18 mouse cellular contexts compared by ENCODE assay signal in the genomic region with DNA sequence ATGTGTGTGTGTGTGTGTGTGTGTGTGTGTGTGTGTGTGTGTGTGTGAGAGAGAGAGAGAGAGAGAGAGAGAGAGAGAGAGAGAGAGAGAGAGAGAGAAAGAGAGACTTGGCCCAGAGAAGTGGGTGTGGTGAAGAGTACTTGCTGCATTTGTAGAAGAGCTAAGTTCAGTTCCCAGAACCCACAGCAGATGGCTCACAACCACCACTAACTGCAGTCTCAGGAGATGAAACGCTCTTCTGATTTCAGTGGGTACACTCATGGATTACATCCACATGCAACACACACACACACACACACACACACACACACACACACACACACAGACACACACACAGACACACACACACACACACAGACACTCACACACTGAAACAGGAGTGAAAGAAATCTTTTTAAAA. TPM values are rescaled to one million over a fixed set of nuclear protein-coding genes. Genes with fewer than 3 reads are reported as not detected.
DNase-seq lines count a peak whose midpoint lies in the region; ATAC-seq and TF ChIP-seq lines count a peak whose summit lies in the region.
"Not testable (repeated sequence)": the region's sequence is repeated elsewhere in the genome, so short reads cannot be mapped to it uniquely, and the experiment has no call there.
"Had no signal": no experiment of that assay in that cellular context is flagged by ENCODE, and none has a peak within 500 bp of the region (broad histone marks: within the 10 kb centered on the region; RNA-seq: fewer than 3 reads in every experiment).

No protein-coding gene starts in this region.

- dilution Hi-C loops in CH12.LX (cut with MboI; ENCODE audit: extremely low pct_ligation_motif_present, extremely low pct_unique_long_range_greater_than_20kb, low sequenced_read_pairs), result not testable (repeated sequence)

- TF ChIP-seq POLR2A in CH12.LX (IDR thresholded peaks at IDR 0.05; ENCODE audit: low read depth, low read length), result not testable (repeated sequence)

- intact Hi-C loops in left cerebral cortex, postnatal 4 days (cut with DNase I), result loop anchor here (5.0 kb wide), 1 partner anchor 1282 kb away; no protein-coding TSS in a partner anchor

- TF ChIP-seq RAD21 in CH12.LX (IDR thresholded peaks at IDR 0.05; ENCODE audit: low read depth, low read length), result peak; percentile 54

- not testable (repeated sequence) for H3K4me1 ChIP-seq in CH12.LX (ENCODE audit: control insufficient read depth in 1 of 2, insufficient read depth in 2 of 2); forebrain, postnatal 0 days (ENCODE audit: insufficient read depth); intestine, postnatal 0 days (replicated peaks; ENCODE audit: control insufficient read depth, insufficient read depth, low read length); stomach, postnatal 0 days (replicated peaks; ENCODE audit: control insufficient read depth, insufficient read depth)

- not testable (repeated sequence) for H3K27ac ChIP-seq in CH12.LX (ENCODE audit: insufficient read depth, low read depth); forebrain, postnatal 0 days (ENCODE audit: low read depth, low read length); intestine, postnatal 0 days (ENCODE audit: low read depth, low read length); stomach, postnatal 0 days (replicated peaks)

- not testable (repeated sequence) for H3K4me2 ChIP-seq in CH12.LX (ENCODE audit: insufficient read depth, low read depth, poor library complexity, severe bottlenecking); forebrain, postnatal 0 days (ENCODE audit: low read depth); intestine, postnatal 0 days (replicated peaks; ENCODE audit: low read depth); stomach, postnatal 0 days (replicated peaks; ENCODE audit: low read depth)

- in situ Hi-C loops in CH12.LX (cut with MboI; ENCODE audit: low pct_ligation_motif_present, low pct_unique_long_range_greater_than_20kb, low sequenced_read_pairs), result loop anchor here (25.0 kb wide), 1 partner anchor 1277 kb away; no protein-coding TSS in a partner anchor

- H3K79me2 ChIP-seq in CH12.LX (replicated peaks; ENCODE audit: control insufficient read depth, extremely low read depth, insufficient read depth, poor library complexity, severe bottlenecking), result not testable (repeated sequence)

- not testable (repeated sequence) for TF ChIP-seq EP300 in CH12.LX (IDR thresholded peaks at IDR 0.05; ENCODE audit: low read length); stomach, postnatal 0 days (optimal IDR thresholded peaks at IDR 0.05)

- DNase-seq in CH12.LX (ENCODE audit: extremely low read depth), result peak; percentile 43
- DNase-seq in brain, adult 2 months (ENCODE audit: low read depth, low spot score), result peak; percentile 87
- DNase-seq in forebrain, postnatal 0 days, result peak; percentile 78
- peak; percentile 56 to 65 for DNase-seq in layer of hippocampus, postnatal 10 days (ENCODE audit: low spot score in 2 of 2)
- peak; percentile 39 for DNase-seq in left cerebral cortex, postnatal 4 days
- peak; percentile 47 for DNase-seq in retina, embryonic 14.5 days (ENCODE audit: low spot score)
- DNase-seq in stomach, postnatal 0 days (ENCODE audit: low spot score), result not testable (repeated sequence)

- H3K4me3 ChIP-seq in CH12.LX (replicated peaks in 1 of 3; ENCODE audit: low read depth in 2 of 3, low read length in 2 of 3, poor library complexity in 1 of 3); forebrain, postnatal 0 days (ENCODE audit: low read depth, low read length); intestine, postnatal 0 days (ENCODE audit: low read depth, low read length); stomach, postnatal 0 days (ENCODE audit: low read depth, low read length): not testable (repeated sequence)

- not testable (repeated sequence) for H3K36me3 ChIP-seq in CH12.LX (replicated peaks in 1 of 2; ENCODE audit: control insufficient read depth in 1 of 2, insufficient read depth in 1 of 2, low read length in 1 of 2); forebrain, postnatal 0 days (ENCODE audit: insufficient read depth); intestine, postnatal 0 days (ENCODE audit: control insufficient read depth, insufficient read depth); stomach, postnatal 0 days (ENCODE audit: control insufficient read depth, insufficient read depth, low read length)

- not testable (repeated sequence) for H3K27me3 ChIP-seq in CH12.LX (replicated peaks); forebrain, postnatal 0 days (ENCODE audit: insufficient read depth, low read length); intestine, postnatal 0 days (replicated peaks; ENCODE audit: control insufficient read depth, insufficient read depth, low read length); stomach, postnatal 0 days (ENCODE audit: control insufficient read depth, insufficient read depth, low read length)

- peak; percentile 83 for ATAC-seq in forebrain, postnatal 0 days
- not testable (repeated sequence) for ATAC-seq in intestine, postnatal 0 days; stomach, postnatal 0 days (ENCODE audit: low FRiP score, low TSS enrichment)

- WGBS in forebrain, postnatal 0 days, result 20% methylated on average over 1 of the region's 1 CpGs
- 47% methylated on average over 1 of the region's 1 CpGs for WGBS in intestine, postnatal 0 days
- WGBS in stomach, postnatal 0 days, result 55% methylated on average over 1 of the region's 1 CpGs

- peak in 1 of 2 experiments; percentile 49; a peak in 2 of 4 replicates for TF ChIP-seq CTCF in CH12.LX (conservative IDR thresholded peaks at IDR 0.05 in 1 of 2, IDR thresholded peaks at IDR 0.05 in 1 of 2; ENCODE audit: low read depth in 2 of 2, low read length in 2 of 2)
- TF ChIP-seq CTCF in forebrain, postnatal 0 days (IDR thresholded peaks at IDR 0.05; ENCODE audit: low read depth), result peak; percentile 78
- TF ChIP-seq CTCF in intestine, postnatal 0 days (IDR thresholded peaks at IDR 0.05; ENCODE audit: low read depth), result peak; percentile 72
- TF ChIP-seq CTCF in stomach, postnatal 0 days (IDR thresholded peaks at IDR 0.05; ENCODE audit: low read depth), result peak; percentile 62

- not testable (repeated sequence) for H3K9me3 ChIP-seq in CH12.LX (replicated peaks; ENCODE audit: low read length); forebrain, postnatal 0 days (ENCODE audit: low read length); intestine, postnatal 0 days (ENCODE audit: control insufficient read depth); stomach, postnatal 0 days (ENCODE audit: control insufficient read depth, low read length)

- H3K9ac ChIP-seq in CH12.LX (ENCODE audit: insufficient read depth, low read depth); forebrain, postnatal 0 days; intestine, postnatal 0 days (ENCODE audit: low read depth, low read length); stomach, postnatal 0 days (ENCODE audit: low read length): not testable (repeated sequence)

TF ChIP-seq in CH12.LX, 34 proteins besides CTCF, POLR2A, EP300 and RAD21:
- peak; percentile 52 for TF ChIP-seq SMC3 (IDR thresholded peaks at IDR 0.05; ENCODE audit: low read depth, low read length)

RNA-seq across cellular contexts. Expression of gene BC030870, which starts 31.3 kb away (rescaled TPM):
- total RNA-seq in CH12.LX (2012; rRNA removed) (not detected in 2 replicates), CH12.LX (2014; rRNA removed) (not detected in 2 replicates)
- polyA plus RNA-seq in CH12.LX (2012; ENCODE audit: insufficient read length, low read depth), result not detected in 2 replicates
- total RNA-seq in forebrain, postnatal 0 days (2014; rRNA removed), result not detected in 2 replicates
- polyA plus RNA-seq in forebrain, postnatal 0 days (2015; fragmentation: Nextera tagmentation; extraction: Ambion mirVana), result not detected in 2 replicates
- polyA plus RNA-seq in intestine, postnatal 0 days (2015; fragmentation: Nextera tagmentation; extraction: Ambion mirVana), result 39.0 and 41.7 TPM in 2 replicates
- total RNA-seq in layer of hippocampus, postnatal 10 days (2021), result not detected
- total RNA-seq in left cerebral cortex, postnatal 4 days (2021), result not detected
- polyA plus RNA-seq in stomach, postnatal 0 days (2015; fragmentation: Nextera tagmentation; extraction: Ambion mirVana), result 15.0 and 17.6 TPM in 2 replicates
- total RNA-seq: adrenal gland, postnatal 36 days; gastrocnemius, adult 18-20 months; granulocyte monocyte progenitor cell, adult 5-6 weeks; hematopoietic stem cell, adult 5-6 weeks; layer of hippocampus, postnatal 36 days; MEL had no signal
- polyA plus RNA-seq: inflammation-experienced regulatory T-cells, adult 6 months; macrophage; midbrain, embryonic 12.5 days; testis, adult 2 months had no signal
